Mouse (Mus musculus): ENCODE results near the gene Fbxo11.

DNA sequence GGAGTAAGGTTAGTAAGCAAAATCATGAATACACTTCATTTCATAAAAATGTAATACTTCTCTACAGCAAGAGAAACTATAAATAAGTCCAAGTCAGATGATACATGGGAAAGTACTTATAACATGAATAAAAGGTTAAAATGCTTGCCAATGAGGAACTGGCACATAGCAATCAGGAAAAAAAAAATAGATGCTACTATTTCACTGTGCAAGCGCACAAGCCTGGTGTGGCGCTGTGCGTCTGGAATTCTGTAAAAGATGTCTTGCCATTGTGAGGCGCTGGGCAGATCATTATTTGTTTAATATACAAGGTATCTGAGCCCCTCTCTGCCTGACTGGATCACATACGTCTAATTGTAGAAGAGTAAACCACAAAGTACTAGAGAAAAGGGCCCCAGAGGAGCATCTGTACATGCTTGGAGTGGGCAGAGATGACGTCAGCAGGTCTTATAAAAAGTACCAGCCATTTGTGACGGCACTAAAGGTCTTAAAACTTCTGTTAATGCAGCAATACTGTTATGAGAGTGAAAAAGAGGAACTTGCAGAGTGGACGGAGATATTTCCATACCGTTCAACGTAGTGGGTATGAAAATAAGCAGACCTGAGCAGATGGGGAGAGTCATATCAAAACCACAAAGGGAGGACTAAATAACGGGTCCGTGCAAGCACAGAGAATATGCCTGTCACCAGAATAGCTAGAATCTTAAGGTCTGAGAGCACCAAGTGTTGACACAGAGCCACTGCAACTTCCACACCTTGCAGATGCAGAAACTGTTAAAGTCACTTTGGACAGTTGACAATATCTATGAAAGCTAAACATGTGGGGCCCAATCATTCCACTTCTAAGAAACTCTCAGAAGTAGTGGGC, 48.2 kb upstream of the Fbxo11 start:
- TF ChIP-seq CTCF (IDR thresholded peaks at IDR 0.05; ENCODE audit: borderline replicate concordance, control insufficient read depth, extremely low read depth, insufficient read depth, low read length, poor library complexity) = no peak
- TF ChIP-seq POLR2A (IDR thresholded peaks at IDR 0.05; ENCODE audit: control insufficient read depth, extremely low read depth, insufficient read depth, low read length, poor library complexity) = no peak
